Mouse (Mus musculus): ENCODE results near the gene Kcnc3.

DNA sequence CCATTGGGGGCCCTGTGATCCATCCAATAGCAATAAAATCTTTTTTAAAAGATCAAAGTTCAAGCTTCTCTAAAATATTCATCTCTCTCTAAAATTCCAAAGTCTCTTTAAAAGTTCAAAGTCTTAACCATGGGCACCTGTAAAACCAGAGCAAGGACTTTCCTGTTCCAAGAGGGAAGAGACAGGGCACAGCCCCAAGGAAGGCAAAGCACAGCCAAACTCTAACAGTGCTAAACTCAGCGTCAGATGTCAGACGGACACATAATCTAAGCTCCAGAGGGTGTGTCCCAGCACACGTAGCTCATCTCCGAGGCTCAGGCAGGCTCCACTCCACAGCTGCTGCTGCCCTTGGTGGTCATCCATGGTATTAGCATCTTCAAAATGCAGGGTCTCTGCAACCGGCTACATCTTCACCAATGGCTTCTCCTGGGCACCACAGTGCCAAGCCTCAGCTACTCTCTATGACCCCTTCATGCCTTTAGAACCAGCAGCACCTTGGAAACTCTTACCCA, 14.1 kb upstream of the Kcnc3 start:
- no peak for TF ChIP-seq CTCF (IDR thresholded peaks at IDR 0.05; ENCODE audit: low read depth, low read length)
- no peak for TF ChIP-seq POLR2A (IDR thresholded peaks at IDR 0.05; ENCODE audit: extremely low read depth, insufficient read depth, low read length)
